Mouse (Mus musculus): ENCODE data around the gene Samd8. TPM values are rescaled to one million over a fixed set of nuclear protein-coding genes. Genes with fewer than 3 reads are reported as not detected.

Samd8 gene
- total RNA-seq, 2 experiments from 2014 or later = 4.6 to 10.8 TPM

GRCm38 (mm10) chr14:21822795-21823374 lies 72.6 kb downstream of the Samd8 start:
- ATAC-seq (replicated peaks; ENCODE audit: poor library complexity, severe bottlenecking) = peak; percentile 80

- no peak for ATAC-seq (replicated peaks; ENCODE audit: poor library complexity, severe bottlenecking)
Measured at GRCm38 (mm10) chr14:21823897-21824296, 73.6 kb downstream of the Samd8 start.

DNA sequence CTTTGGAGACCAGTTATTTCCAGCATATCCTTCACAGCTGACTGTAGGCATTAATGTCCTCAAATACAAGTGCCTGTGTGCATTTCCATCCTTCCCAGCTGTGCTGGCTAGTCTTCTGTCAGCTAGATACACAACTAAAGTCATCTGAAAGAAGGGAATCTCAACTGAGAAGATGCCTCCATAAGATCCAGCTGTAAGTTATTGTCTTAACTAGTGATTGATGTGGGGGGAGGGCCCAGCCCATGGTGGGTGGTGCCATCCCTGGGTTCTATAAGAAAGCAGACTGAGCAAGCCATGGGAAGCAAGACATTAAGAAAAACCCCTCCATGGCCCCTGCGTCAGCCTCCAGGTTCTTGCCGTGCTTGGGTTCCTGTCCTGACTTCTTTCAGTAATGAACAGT lies 74.6 kb downstream of the Samd8 start, which contains the start of gene Vdac2:
TSS of gene Vdac2 (plus strand) at position 301 of the 400 bp plus-strand sequence.
- no peak for ATAC-seq (replicated peaks; ENCODE audit: poor library complexity, severe bottlenecking)

DNA sequence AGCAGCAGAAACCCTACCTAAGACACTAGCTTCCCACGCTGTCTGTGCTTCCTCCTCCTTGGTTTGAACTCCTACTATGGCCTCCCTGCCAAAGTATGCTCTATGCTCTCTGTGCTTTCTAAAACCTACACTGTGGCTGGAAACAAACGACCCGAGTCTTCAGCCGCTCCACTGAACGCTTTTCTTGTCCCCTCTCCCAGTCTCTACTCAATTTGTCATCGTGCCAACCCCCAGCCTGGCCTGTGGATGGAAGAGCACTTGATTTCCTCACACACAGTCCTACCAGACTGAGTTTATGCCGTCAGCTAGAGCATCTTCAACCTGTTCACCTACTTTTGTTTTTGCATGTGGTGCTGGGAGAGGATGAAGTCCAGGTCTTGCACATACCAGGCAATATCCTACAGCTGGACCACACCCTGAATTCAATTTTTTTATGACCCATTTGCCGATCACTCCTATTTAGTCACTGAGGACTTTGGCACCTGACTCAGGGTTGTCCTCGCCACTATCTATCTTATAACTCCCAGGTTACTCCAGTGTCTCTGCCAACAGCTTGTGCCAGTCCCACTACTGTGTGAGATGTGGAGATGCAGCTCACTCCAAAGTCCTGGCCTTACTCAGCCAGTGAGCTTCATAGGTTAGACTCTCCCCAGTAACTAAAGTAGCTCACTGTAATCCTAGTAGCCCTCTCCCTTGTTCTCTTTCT lies 75.6 kb downstream of the Samd8 start:
- no peak for ATAC-seq (replicated peaks; ENCODE audit: poor library complexity, severe bottlenecking)

- peak; percentile 89 for ATAC-seq (replicated peaks; ENCODE audit: poor library complexity, severe bottlenecking)
Measured at GRCm38 (mm10) chr14:21830876-21831767, 80.8 kb downstream of the Samd8 start.

DNA sequence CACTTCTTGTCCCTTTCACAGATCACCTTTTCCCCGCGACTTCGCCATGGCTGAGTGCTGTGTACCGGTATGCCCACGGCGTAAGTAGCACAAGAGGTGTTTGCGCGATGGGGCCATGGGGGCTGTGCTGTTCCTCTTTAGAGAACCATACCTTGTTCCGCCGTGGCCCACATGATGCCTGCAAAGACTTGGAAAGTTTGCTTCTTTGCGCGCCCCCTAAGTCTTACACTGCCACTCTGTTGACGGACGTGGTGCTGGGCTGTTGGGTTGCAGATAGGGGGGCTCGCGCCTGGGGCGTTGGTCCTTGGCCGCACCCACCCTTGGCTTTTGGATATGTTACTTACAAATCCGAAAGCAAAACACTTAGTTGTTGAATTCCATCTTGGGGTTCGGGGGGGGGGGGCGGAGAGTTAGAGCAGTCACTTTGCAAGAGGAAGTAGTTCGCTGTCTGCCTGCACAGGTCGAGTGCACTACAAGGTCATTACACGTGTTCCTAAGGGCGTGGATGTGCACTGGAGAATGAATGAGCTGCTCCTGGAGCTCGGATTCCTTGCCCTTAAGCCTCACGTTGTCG lies 81.6 kb downstream of the Samd8 start:
- ATAC-seq (replicated peaks; ENCODE audit: poor library complexity, severe bottlenecking) = peak; percentile 49

DNA sequence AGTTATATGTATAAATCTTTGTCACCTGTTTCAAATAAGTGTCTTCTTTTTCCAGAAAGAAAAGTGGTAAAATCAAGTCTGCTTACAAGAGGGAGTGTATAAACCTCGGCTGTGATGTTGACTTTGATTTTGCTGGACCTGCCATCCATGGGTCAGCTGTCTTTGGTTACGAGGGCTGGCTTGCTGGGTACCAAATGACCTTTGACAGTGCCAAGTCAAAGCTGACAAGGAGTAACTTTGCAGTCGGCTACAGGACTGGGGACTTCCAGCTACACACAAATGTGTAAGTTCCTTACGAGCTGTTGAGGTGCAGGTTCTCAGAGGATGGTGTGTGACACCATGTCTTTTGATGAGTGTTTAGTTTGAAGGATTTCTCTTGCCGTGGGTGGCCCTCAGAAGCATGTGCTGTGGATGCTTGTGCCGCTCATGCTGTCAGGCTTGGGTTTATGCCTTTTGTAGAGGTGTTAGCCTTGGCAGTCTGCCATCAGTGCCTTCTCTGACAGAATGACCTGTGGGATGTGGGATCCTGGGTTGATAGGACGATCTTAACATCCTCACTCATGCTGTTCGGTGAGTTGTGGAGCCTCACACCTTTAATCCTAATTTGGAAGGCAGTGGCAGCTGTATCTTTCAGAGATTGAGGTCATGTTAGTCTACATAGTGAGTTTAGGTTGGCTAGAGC lies 88.1 kb downstream of the Samd8 start:
- no peak for ATAC-seq (replicated peaks; ENCODE audit: poor library complexity, severe bottlenecking)

DNA sequence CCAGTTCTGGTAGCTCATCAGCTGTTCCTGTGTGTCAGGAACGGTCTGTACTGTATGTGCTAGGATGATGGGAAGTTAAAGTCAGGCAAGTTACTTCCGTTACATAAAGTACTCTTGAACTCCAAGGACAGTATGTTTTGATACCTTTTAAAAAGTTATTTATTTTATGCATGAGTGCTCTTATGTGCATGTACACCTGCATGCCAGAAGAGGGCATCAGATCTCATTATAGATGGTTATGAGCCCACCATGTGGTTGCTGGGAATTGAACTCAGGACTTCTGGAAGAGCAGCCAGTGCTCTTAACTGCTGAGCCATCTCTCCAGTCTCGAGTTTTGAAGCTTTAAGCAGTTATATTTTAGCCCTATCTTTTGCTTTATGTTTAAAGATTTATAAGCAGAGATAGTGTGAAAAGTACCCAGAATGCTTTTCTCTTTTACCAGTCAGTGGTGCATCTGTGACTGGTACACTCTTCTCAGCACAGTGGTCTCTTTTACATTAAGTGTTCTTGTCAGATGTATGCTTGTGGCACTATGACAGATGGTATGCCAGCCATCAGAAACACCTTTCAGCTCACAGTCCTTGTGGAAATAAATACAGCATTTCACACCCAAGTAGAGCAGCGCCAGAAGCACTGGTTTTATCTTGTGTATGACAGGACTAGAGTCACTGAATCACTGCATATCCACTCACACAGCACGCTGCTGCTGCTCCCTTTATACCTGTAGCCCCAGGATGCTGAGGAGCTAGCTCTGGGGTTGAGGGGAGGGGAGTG lies 91.7 kb downstream of the Samd8 start:
- no peak for ATAC-seq (replicated peaks; ENCODE audit: poor library complexity, severe bottlenecking)

DNA sequence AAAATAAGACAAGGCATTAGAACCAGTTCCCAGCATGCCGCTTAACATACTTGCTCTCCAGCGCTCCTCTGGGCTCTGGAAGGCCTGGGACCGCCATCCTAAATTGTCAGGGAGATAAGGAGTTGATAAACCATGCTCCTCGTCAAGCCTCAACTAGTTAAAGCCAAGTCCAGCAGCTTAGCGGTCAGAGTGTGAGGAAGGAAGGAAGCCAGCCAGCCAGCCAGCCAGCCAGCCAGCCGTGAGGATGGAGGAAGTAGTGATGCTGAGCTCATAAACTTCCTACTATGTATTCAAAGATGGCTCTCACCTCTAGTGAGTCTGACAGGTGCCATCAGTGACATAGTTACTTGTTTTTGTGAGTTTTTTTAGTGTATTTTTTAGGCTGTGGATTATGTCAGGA lies 92.9 kb downstream of the Samd8 start:
- ATAC-seq (replicated peaks; ENCODE audit: poor library complexity, severe bottlenecking) = no peak

- ATAC-seq (replicated peaks; ENCODE audit: poor library complexity, severe bottlenecking) = no peak
Measured at GRCm38 (mm10) chr14:21846827-21847380, 96.6 kb downstream of the Samd8 start.

DNA sequence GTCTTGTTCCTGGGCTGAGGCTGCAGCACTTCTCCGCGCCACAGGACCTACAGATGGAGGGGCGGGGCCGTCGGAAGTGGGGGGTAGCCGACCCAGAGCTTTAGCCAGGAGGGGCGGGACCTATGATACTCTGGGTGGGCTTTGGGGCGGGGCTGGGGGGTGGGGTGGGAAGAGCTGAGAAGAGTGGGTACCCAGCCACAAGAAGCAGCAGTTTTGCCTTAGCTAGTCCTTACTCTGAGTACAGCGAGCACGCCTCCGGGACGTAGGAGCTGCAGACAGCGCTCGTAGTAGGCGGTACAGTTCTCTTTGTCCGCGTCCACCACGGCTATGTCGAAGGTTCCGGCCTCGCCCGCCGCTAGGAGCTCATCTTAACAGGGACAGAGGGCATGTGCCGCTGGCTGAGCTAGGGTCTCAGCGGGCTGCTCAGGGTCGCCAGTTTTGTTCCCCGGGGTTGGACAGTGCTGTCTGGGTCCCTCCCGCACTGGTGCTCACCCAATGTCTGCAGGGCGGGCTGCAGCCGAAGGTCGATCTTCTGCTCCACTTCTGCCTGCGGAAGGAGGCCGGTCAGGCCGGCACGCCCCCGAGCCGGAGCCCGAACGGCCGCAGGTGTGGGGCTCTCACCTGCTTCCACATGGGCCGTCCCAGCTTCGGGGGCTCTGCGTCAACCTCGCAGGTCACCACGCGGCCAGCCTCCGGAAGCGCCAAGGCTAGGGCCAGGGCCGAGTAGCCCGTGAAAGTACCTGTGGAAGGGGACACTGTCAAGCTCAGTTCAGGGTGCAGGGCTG lies 97.2 kb downstream of the Samd8 start:
- peak; percentile 40 for ATAC-seq (replicated peaks; ENCODE audit: poor library complexity, severe bottlenecking)

Other genes starting within 250 kb of the Samd8 start
- not detected in 2 replicates for gene Dupd1, start 36.0 kb upstream of the Samd8 start, total RNA-seq (2014; fragmentation: Nextera tagmentation)
- not detected in 2 replicates for gene Dupd1, start 36.0 kb upstream of the Samd8 start, total RNA-seq (2017)
- gene Dusp13, start 650 bp downstream of the Samd8 start, total RNA-seq (2014; fragmentation: Nextera tagmentation) = not detected in 2 replicates
- gene Dusp13, start 650 bp downstream of the Samd8 start, total RNA-seq (2017) = not detected in 2 replicates
- gene Vdac2, start 74.7 kb downstream of the Samd8 start, total RNA-seq (2014; fragmentation: Nextera tagmentation) = 212 and 291 TPM in 2 replicates
- 386 and 388 TPM in 2 replicates for gene Vdac2, start 74.7 kb downstream of the Samd8 start, total RNA-seq (2017)
- 56.3 and 63.0 TPM in 2 replicates for gene Comtd1, start 98.4 kb downstream of the Samd8 start, total RNA-seq (2014; fragmentation: Nextera tagmentation)
- gene Comtd1, start 98.4 kb downstream of the Samd8 start, total RNA-seq (2017) = 29.1 and 33.2 TPM in 2 replicates
- not detected in 2 replicates for gene Zfp503, start 239.1 kb downstream of the Samd8 start, total RNA-seq (2014; fragmentation: Nextera tagmentation)
- 0.04 and 0.05 TPM in 2 replicates for gene Zfp503, start 239.1 kb downstream of the Samd8 start, total RNA-seq (2017)

Data from granulocyte monocyte progenitor cell, adult 5-6 weeks (primary cell).